Mouse (Mus musculus) kidney, adult 2 months (tissue): ENCODE results near the gene Cnot6.

Experiments used
- CTCF ChIP-seq: fragments of 200-500 bp; conservative IDR thresholded peaks from 2 replicates; pipeline ENCODE4 v1.5.1; 2011; ENCODE audit warnings: low read depth, mild to moderate bottlenecking, control low read depth, low read length, moderate library complexity, mixed read lengths; ENCODE audit not compliant: insufficient read depth, insufficient read length
- POLR2A ChIP-seq: fragments of 200-500 bp; IDR thresholded peaks from one replicate; pipeline ENCODE4 v1.6.1; 2011; ENCODE audit warnings: low read depth, low read length, control low read depth

DNA sequence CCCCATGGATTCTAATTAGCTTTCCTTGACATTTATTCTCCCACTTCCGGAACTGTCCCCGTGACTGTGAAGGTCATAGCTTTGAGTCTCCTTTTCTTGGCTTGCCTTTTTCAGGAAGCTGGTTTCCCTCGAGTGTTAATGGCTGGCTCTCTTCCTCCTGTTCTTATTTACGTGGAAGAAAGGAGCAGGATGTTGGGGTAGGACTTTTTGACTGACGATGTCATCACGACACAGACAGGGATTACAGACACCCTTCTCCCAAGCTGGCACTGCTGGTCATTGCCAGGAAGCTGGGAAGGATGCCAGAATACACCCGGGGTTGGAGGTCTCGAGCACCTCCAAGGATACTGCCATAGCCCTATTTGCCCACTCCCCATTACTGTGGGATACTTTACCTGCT lies 14.3 kb upstream of the Cnot6 start:
- no peak for TF ChIP-seq CTCF
- TF ChIP-seq POLR2A, result no peak
